ENCODE assay signal across 8 mouse cellular contexts in the genomic region with DNA sequence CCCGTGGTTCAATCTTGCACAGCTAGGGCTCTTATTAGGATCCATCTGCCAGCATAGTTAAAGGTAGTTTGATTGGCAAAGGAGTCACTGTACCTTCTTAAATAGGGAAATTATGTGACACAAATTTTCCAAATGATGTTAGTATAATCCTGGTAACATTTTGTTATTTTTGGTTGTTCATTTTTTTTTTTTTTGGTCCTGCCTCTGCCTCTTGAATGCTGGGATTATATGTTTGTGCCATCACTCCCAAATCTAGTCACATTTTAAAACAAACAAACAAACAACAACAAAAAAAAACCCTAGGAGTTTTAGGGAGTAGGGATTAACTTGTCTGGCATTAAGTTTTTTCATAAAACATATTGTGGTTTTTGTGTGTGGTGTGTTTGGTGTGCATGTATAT. TPM values are rescaled to one million over a fixed set of nuclear protein-coding genes. Genes with fewer than 3 reads are reported as not detected.
DNase-seq lines count a peak whose midpoint lies in the region; ATAC-seq and TF ChIP-seq lines count a peak whose summit lies in the region.

A gene (minus strand): TSS at position 101 of the 400 bp plus-strand sequence.

- no peak for DNase-seq in liver, embryonic 11.5 days (ENCODE audit: low spot score)
- no peak for DNase-seq in liver
- DNase-seq in limb, embryonic 11.5 days (ENCODE audit: low spot score), result no peak
- no peak for DNase-seq in testis, postnatal 14 days (ENCODE audit: low spot score)
- DNase-seq in spleen, adult 18-20 months, result no peak

- no peak within 1 kb of the TSS for H3K27ac ChIP-seq in liver, embryonic 11.5 days (ENCODE audit: low read depth, low read length)
- H3K27ac ChIP-seq in cortical plate, adult 2 months (ENCODE audit: insufficient read depth, low read length), result no peak within 1 kb of the TSS
- no peak within 1 kb of the TSS for H3K27ac ChIP-seq in heart, embryonic 16.5 days (ENCODE audit: low read length)
- H3K27ac ChIP-seq in limb, embryonic 11.5 days (replicated peaks; ENCODE audit: low read depth, low read length), result no peak within 1 kb of the TSS
- H3K27ac ChIP-seq in stomach, embryonic 16.5 days (ENCODE audit: low read length), result no peak within 1 kb of the TSS

- no peak for TF ChIP-seq POLR2A in cortical plate, adult 2 months (IDR thresholded peaks at IDR 0.05; ENCODE audit: extremely low read depth, insufficient read depth, low read length)

- WGBS in liver, embryonic 11.5 days, result 38% methylated on average over 1 of the region's 1 CpGs
- 40% methylated on average over 1 of the region's 1 CpGs for WGBS in heart, embryonic 16.5 days
- WGBS in limb, embryonic 11.5 days, result 57% methylated on average over 1 of the region's 1 CpGs
- 37% methylated on average over 1 of the region's 1 CpGs for WGBS in stomach, embryonic 16.5 days

- no peak within 1 kb of the TSS for H3K4me2 ChIP-seq in liver, embryonic 11.5 days
- no peak within 1 kb of the TSS for H3K4me2 ChIP-seq in heart, embryonic 16.5 days (ENCODE audit: low read depth, low read length)
- no peak within 1 kb of the TSS for H3K4me2 ChIP-seq in limb, embryonic 11.5 days (ENCODE audit: low read depth, severe bottlenecking)
- no peak within 1 kb of the TSS for H3K4me2 ChIP-seq in stomach, embryonic 16.5 days (ENCODE audit: low read depth, low read length)

- H3K27me3 ChIP-seq in liver, embryonic 11.5 days (replicated peaks; ENCODE audit: control insufficient read depth, insufficient read depth, low read length), result no peaks in the 10 kb centered on the region
- H3K27me3 ChIP-seq in heart, embryonic 16.5 days (ENCODE audit: control insufficient read depth, insufficient read depth, low read length), result no peaks in the 10 kb centered on the region
- no peaks in the 10 kb centered on the region for H3K27me3 ChIP-seq in limb, embryonic 11.5 days (ENCODE audit: control insufficient read depth, insufficient read depth, low read length)
- no peaks in the 10 kb centered on the region for H3K27me3 ChIP-seq in stomach, embryonic 16.5 days (ENCODE audit: control insufficient read depth, insufficient read depth, low read length)

- ATAC-seq in liver, embryonic 11.5 days (replicated peaks; ENCODE audit: low FRiP score), result no peak
- no peak for ATAC-seq in heart, embryonic 16.5 days (replicated peaks; ENCODE audit: extremely low read depth, insufficient read depth, low FRiP score)
- no peak for ATAC-seq in limb, embryonic 11.5 days (ENCODE audit: insufficient number of reproducible peaks, low FRiP score, low TSS enrichment, low read depth)
- ATAC-seq in stomach, embryonic 16.5 days (ENCODE audit: insufficient read depth, low FRiP score), result no peak

- H3K4me3 ChIP-seq in liver, embryonic 11.5 days (ENCODE audit: low read depth, low read length), result no peak within 1 kb of the TSS
- H3K4me3 ChIP-seq in cortical plate, adult 2 months (ENCODE audit: insufficient read depth, low read length), result no peak within 1 kb of the TSS
- no peak within 1 kb of the TSS for H3K4me3 ChIP-seq in heart, embryonic 16.5 days (ENCODE audit: low read length)
- H3K4me3 ChIP-seq in limb, embryonic 11.5 days (ENCODE audit: low read depth, low read length), result no peak within 1 kb of the TSS
- no peak within 1 kb of the TSS for H3K4me3 ChIP-seq in stomach, embryonic 16.5 days (replicated peaks; ENCODE audit: low read length)

- no peak within 1 kb of the TSS for H3K9ac ChIP-seq in liver, embryonic 11.5 days (ENCODE audit: low read depth, low read length)
- no peak within 1 kb of the TSS for H3K9ac ChIP-seq in heart, embryonic 16.5 days (ENCODE audit: low read length)
- no peak within 1 kb of the TSS for H3K9ac ChIP-seq in limb, embryonic 11.5 days (ENCODE audit: low read length)
- no peak within 1 kb of the TSS for H3K9ac ChIP-seq in stomach, embryonic 16.5 days (ENCODE audit: low read length)

- TF ChIP-seq CTCF in cortical plate, adult 2 months (IDR thresholded peaks at IDR 0.05; ENCODE audit: extremely low read depth, insufficient read depth, low read length), result no peak

- peaks cover 10% of the 10 kb centered on the region for H3K4me1 ChIP-seq in liver, embryonic 11.5 days (replicated peaks; ENCODE audit: control insufficient read depth, insufficient read depth, low read length)
- peaks cover under 1% of the 10 kb centered on the region; the same call in 1 of the 2 replicates for H3K4me1 ChIP-seq in cortical plate, adult 2 months (ENCODE audit: control insufficient read depth, insufficient read depth, low read length)
- peaks cover 13% of the 10 kb centered on the region for H3K4me1 ChIP-seq in heart, embryonic 16.5 days (ENCODE audit: control insufficient read depth, insufficient read depth, low read length)
- H3K4me1 ChIP-seq in limb, embryonic 11.5 days (ENCODE audit: control insufficient read depth, insufficient read depth, low read length), result no peaks in the 10 kb centered on the region
- peaks cover 5% of the 10 kb centered on the region for H3K4me1 ChIP-seq in stomach, embryonic 16.5 days (ENCODE audit: control insufficient read depth, insufficient read depth, low read length)

- H3K36me3 ChIP-seq in liver, embryonic 11.5 days (ENCODE audit: control insufficient read depth, insufficient read depth, low read length), result no peaks in the 10 kb centered on the region
- no peaks in the 10 kb centered on the region for H3K36me3 ChIP-seq in heart, embryonic 16.5 days (ENCODE audit: control insufficient read depth, insufficient read depth)
- no peaks in the 10 kb centered on the region for H3K36me3 ChIP-seq in limb, embryonic 11.5 days (ENCODE audit: control insufficient read depth, insufficient read depth, low read length)
- H3K36me3 ChIP-seq in stomach, embryonic 16.5 days (ENCODE audit: control insufficient read depth, insufficient read depth, low read length), result no peaks in the 10 kb centered on the region

- H3K9me3 ChIP-seq in liver, embryonic 11.5 days (ENCODE audit: control insufficient read depth, low read length), result no peaks in the 10 kb centered on the region
- H3K9me3 ChIP-seq in heart, embryonic 16.5 days (replicated peaks; ENCODE audit: control insufficient read depth, low read length), result no peaks in the 10 kb centered on the region
- no peaks in the 10 kb centered on the region for H3K9me3 ChIP-seq in limb, embryonic 11.5 days (ENCODE audit: control insufficient read depth, low read length)
- H3K9me3 ChIP-seq in stomach, embryonic 16.5 days (replicated peaks; ENCODE audit: control insufficient read depth, low read length), result no peaks in the 10 kb centered on the region

RNA-seq across cellular contexts. Expression of the gene that starts here (rescaled TPM):
- polyA plus RNA-seq in liver, embryonic 11.5 days (2014; fragmentation: Nextera tagmentation; extraction: Ambion mirVana), result 110 and 111 TPM in 2 replicates
- 17.3 and 17.9 TPM in 2 replicates for polyA plus RNA-seq in cortical plate, adult 2 months (2012; rRNA removed)
- 61.3 and 61.7 TPM in 2 replicates for polyA plus RNA-seq in heart, embryonic 16.5 days (2015; fragmentation: Nextera tagmentation; extraction: Ambion mirVana)
- 62.3 and 66.9 TPM in 2 replicates for polyA plus RNA-seq in limb, embryonic 11.5 days (2014; fragmentation: Nextera tagmentation; extraction: Ambion mirVana)
- 58.5 and 64.8 TPM in 2 replicates for polyA plus RNA-seq in stomach, embryonic 16.5 days (2015; fragmentation: Nextera tagmentation; extraction: Ambion mirVana)
